ENCODE assay signal across 16 mouse cellular contexts in the genomic region with DNA sequence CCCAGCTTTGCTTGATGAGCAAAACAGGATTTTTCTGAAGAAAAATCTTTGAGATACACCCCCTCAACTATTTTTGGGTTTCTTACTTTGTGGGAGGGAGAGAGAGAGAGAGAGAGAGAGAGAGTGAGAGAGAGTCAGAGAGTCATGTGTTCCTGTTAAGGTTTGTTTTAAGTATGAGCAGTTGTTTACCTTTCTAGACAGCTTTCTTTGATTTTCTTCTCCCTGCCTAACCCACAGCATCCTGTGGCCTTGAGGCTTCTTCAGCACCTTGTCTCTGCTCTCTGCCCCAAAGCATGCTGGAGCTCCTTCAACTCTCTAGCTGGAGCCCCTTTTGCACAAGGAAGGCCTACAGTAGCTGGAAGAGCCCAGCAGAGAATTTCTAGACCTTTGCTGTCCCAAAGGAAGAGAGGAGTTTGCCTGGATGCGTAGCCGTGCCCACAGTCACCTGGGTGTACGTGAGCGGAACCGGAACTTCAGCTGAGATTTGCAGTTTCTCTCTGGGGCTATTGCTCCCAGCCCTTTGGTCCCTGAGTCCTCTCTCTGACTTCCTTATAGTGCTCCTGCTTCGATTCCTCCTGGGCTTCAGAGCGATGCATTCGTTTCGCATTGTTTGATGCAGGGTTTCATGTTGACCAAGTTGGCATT.
DNase-seq lines count a peak whose midpoint lies in the region; ATAC-seq and TF ChIP-seq lines count a peak whose summit lies in the region.
"Had no signal": no experiment of that assay in that cellular context is flagged by ENCODE, and none has a peak within 500 bp of the region (broad histone marks: within the 10 kb centered on the region; RNA-seq: fewer than 3 reads in every experiment).

No protein-coding gene starts in this region.

- no peaks in the 10 kb centered on the region for H3K9me3 ChIP-seq in liver, postnatal 0 days (ENCODE audit: low read length)
- H3K9me3 ChIP-seq: embryonic facial prominence, embryonic 15.5 days; forebrain, embryonic 13.5 days; midbrain, embryonic 13.5 days; neural tube, embryonic 12.5 days had no signal

- H3K27ac ChIP-seq in liver, postnatal 0 days (ENCODE audit: low read depth), result 0 out of 2 replicates have a peak overlapping the region, but pooled peaks have one; percentile 22
- H3K27ac ChIP-seq: embryonic facial prominence, embryonic 15.5 days; forebrain, embryonic 13.5 days; midbrain, embryonic 13.5 days; neural tube, embryonic 12.5 days had no signal

- no peak for TF ChIP-seq CTCF in liver, postnatal 0 days (IDR thresholded peaks at IDR 0.05; ENCODE audit: low read depth)

- TF ChIP-seq EP300 in liver, postnatal 0 days (IDR thresholded peaks at IDR 0.05; ENCODE audit: low read depth), result no peak

- H3K4me3 ChIP-seq in liver, postnatal 0 days (ENCODE audit: low read depth, low read length), result no peak overlapping the region
- H3K4me3 ChIP-seq: embryonic facial prominence, embryonic 15.5 days; forebrain, embryonic 13.5 days; midbrain, embryonic 13.5 days; neural tube, embryonic 12.5 days had no signal

- ATAC-seq in liver, postnatal 0 days, result no peak
- ATAC-seq: forebrain, embryonic 13.5 days; midbrain, embryonic 13.5 days had no signal

- no peaks in the 10 kb centered on the region for H3K27me3 ChIP-seq in liver, postnatal 0 days (ENCODE audit: insufficient read depth, low read length)
- H3K27me3 ChIP-seq: embryonic facial prominence, embryonic 15.5 days; forebrain, embryonic 13.5 days; midbrain, embryonic 13.5 days; neural tube, embryonic 12.5 days had no signal

- no peaks in the 10 kb centered on the region for H3K36me3 ChIP-seq in liver, postnatal 0 days (replicated peaks; ENCODE audit: insufficient read depth, low read length)
- H3K36me3 ChIP-seq: embryonic facial prominence, embryonic 15.5 days; midbrain, embryonic 13.5 days; neural tube, embryonic 12.5 days had no signal

- no peak overlapping the region for H3K9ac ChIP-seq in liver, postnatal 0 days (replicated peaks)
- H3K9ac ChIP-seq: embryonic facial prominence, embryonic 15.5 days; forebrain, embryonic 13.5 days; midbrain, embryonic 13.5 days; neural tube, embryonic 12.5 days had no signal

- peaks cover 20% of the 10 kb centered on the region for H3K4me1 ChIP-seq in liver, postnatal 0 days (ENCODE audit: insufficient read depth)
- H3K4me1 ChIP-seq: forebrain, embryonic 13.5 days; midbrain, embryonic 13.5 days; neural tube, embryonic 12.5 days had no signal

- WGBS in liver, postnatal 0 days (ENCODE audit: insufficient replicate concordance), result 93% methylated on average over 9 of the region's 9 CpGs

- DNase-seq in kidney, adult 9 months, result peak; percentile 39
- DNase-seq in kidney, postnatal 10 days, result no peak
- peak; percentile 80 for DNase-seq in CD4-positive, CD25-positive, alpha-beta regulatory T cell, adult 2 months (ENCODE audit: low read depth, low spot score)
- no peak for DNase-seq in liver, postnatal 0 days
- peak; percentile 63 for DNase-seq in thymus, postnatal 14 days
- DNase-seq in adrenal gland, adult 18-20 months (ENCODE audit: low spot score in 2 of 2), result no peak
- DNase-seq in layer of hippocampus, adult 8-10 months (ENCODE audit: low spot score in 2 of 2), result no peak
- no peak for DNase-seq in gastrocnemius, postnatal 4 days (ENCODE audit: low spot score in 2 of 2)
- DNase-seq: cerebellum, adult 2 months; layer of hippocampus, adult 9-11 months; lung, postnatal 4 days had no signal

- no peak overlapping the region for H3K4me2 ChIP-seq in liver, postnatal 0 days (ENCODE audit: low read depth, low read length)
- H3K4me2 ChIP-seq: embryonic facial prominence, embryonic 15.5 days; forebrain, embryonic 13.5 days; heart, embryonic 11.5 days; midbrain, embryonic 13.5 days; neural tube, embryonic 12.5 days had no signal

Comparison
In these comparisons a context has a peak if more than half of its experiments do, and no peak if none do; other contexts are left out.
1. DNase-seq: peak in kidney, adult 9 months (single experiment), CD4-positive, CD25-positive, alpha-beta regulatory T cell, adult 2 months (single experiment) and thymus, postnatal 14 days (single experiment); none in kidney, postnatal 10 days (single experiment), liver, postnatal 0 days (single experiment), adrenal gland, adult 18-20 months (0 of 2), layer of hippocampus, adult 8-10 months (0 of 2) and gastrocnemius, postnatal 4 days (0 of 2).